Mouse (Mus musculus) spleen, adult 2 months (tissue): ENCODE measurements around the gene Speer4e. TPM values are rescaled to one million over a fixed set of nuclear protein-coding genes. Genes with fewer than 3 reads are reported as not detected.
"Not testable (repeated sequence)": the region's sequence is repeated elsewhere in the genome, so short reads cannot be mapped to it uniquely, and the experiment has no call there.

ENCODE experiments used
- DNase-seq, 2 experiments: peaks; one replicate each; pipeline versions ENCODE4 v3.0.0 to v3.0.0-alpha.2; 2012 to 2021; ENCODE audit warnings: low spot score in 2 of 2, low read depth in 1 of 2
- H3K27ac ChIP-seq: fragments of 200-500 bp; 2 replicates; pipeline ENCODE4 v1.5.1; 2012; ENCODE audit warnings: low read length, inconsistent platforms; ENCODE audit not compliant: insufficient read depth
- H3K27me3 ChIP-seq: fragments of 200-500 bp; 2 replicates; pipeline ENCODE4 v1.6.1; 2012; ENCODE audit warnings: mild to moderate bottlenecking, moderate library complexity, low read length, inconsistent platforms; ENCODE audit not compliant: control insufficient read depth, insufficient read depth
- H3K36me3 ChIP-seq: fragments of 200-500 bp; 2 replicates; pipeline ENCODE4 v1.6.1; 2012; ENCODE audit warnings: mild to moderate bottlenecking, low read length, inconsistent platforms; ENCODE audit not compliant: control insufficient read depth, insufficient read depth
- H3K4me1 ChIP-seq: fragments of 200-500 bp; 2 replicates; pipeline ENCODE4 v1.6.1; 2011; ENCODE audit warnings: inconsistent platforms; ENCODE audit not compliant: control insufficient read depth, insufficient read depth, insufficient read length
- H3K4me3 ChIP-seq: fragments of 200-500 bp; 2 replicates; pipeline ENCODE4 v1.5.1; 2011; ENCODE audit warnings: mild to moderate bottlenecking, inconsistent platforms; ENCODE audit not compliant: insufficient read depth, insufficient read length; ENCODE audit errors: extremely low read depth
- WGBS: fragments of 180-500 bp; shearing (Covaris S2); methylation state at CpG from one replicate; pipeline ENCODE4 v1.1.7; 2018; 5-methylcytosine and 5-hydroxymethylcytosine counted together
- polyA plus RNA-seq: library from polyadenylated mRNA; depleted of rRNA; stranded (reverse); fragments of >200 nt; gene quantifications from 2 replicates; pipeline ENCODE4 v1.2.3, GENCODE M21; 2012

Speer4e gene
- polyA plus RNA-seq, 1 experiment = not detected

DNA sequence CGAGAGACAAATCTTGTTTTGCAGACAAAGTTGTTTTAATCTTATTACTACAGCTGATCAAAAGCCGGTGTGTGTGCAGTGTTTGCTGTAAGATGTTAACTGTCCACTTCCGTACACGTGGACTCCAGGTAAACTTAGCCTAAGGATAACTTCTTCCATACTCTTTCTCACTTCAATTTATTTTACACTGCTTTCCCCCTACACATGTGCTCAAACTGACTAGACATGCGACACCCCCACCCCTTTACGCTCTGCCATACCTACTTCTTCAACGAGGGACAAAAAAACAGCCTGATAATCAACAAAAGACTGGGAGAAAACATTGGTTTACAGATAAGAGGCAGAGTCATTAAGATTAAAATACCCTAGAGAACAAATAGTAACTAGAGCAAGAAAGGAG, 13.6 kb upstream of the Speer4e start:
- WGBS = 68% methylated on average over 7 of the region's 7 CpGs
- H3K36me3 ChIP-seq = not testable (repeated sequence)

DNA sequence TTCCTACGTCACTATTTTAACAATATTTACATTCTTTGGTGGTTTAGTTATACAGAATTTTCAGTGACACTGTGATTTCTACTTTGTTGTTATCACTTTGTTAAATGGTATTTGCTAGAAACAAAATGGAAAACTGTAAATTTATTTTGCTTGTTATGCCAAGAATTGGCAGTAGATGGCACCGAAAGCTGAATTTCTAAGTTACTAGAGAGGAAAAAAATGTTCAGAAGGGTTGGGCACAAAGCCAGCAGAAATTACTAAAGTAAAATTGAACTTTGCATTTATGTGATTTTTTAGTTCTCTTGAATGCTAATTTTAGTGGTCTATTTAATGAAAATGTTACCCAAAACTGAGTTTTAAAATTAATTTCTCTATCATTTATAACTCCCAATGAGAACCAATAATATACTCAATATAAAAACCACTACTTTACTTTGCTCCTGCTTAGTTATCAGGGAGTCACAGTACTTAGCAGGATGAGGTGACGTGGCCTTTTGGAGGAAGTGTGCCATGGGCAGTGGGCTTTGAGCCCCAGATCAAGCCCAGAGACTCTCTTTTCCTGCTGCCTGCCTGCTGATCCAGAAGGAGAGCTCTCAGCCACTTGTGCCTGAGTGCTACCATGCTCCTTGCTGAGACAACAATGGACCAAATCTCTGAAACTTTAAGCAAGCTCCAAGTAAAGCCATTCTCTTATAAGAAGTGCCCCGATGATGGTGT, 9.4 kb upstream of the Speer4e start:
- WGBS = 56% methylated on average over 4 of the region's 4 CpGs
- not testable (repeated sequence) for H3K36me3 ChIP-seq, H3K4me3 ChIP-seq, H3K27me3 ChIP-seq, H3K27ac ChIP-seq, DNase-seq, H3K4me1 ChIP-seq

More for the DNA sequence above, 13.6 kb upstream of the Speer4e start:
- not testable (repeated sequence) for H3K27ac ChIP-seq, H3K27me3 ChIP-seq, H3K4me1 ChIP-seq, H3K4me3 ChIP-seq, DNase-seq

DNA sequence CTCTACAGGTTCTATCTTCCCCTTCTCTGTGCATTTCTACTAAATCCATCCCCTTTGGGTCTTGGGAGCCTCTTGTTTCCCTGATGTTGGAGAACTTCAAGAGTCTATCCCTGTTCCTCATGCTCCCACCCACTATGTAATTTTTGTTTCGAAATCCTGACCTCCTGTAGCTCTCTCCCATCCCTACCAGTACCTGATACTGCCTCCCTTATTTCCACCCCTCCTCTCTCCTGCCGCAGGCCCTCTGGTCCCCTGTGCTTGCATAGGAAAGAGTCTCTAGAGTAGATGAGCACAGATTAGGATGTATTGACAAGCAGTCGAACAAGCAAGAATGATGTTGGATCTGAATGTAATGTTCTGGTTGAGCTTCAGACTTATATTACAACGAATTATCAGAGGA, 7.3 kb upstream of the Speer4e start:
- DNase-seq, H3K4me3 ChIP-seq, H3K27me3 ChIP-seq, H3K4me1 ChIP-seq, H3K27ac ChIP-seq, H3K36me3 ChIP-seq: not testable (repeated sequence)
- WGBS = 63% methylated on average over 4 of the region's 4 CpGs

DNA sequence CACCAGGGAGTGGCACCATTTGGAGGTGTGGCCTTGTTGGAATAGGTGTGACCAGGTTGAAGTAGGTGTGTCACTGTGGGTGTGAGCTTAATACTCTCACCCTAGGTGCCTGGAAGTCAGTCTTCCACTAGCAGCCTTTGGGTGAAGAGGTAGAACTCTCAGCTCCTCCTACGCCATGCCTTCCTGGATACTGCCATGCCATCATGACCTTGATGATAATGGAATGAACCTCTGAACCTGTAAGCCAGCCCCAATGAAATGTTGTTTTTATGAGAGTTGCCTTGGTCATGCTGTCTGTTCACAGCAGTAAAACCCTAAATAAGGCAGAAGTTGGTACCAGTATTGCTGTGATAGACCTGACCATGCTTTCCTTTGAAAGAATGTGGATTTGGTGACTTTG, 2.8 kb upstream of the Speer4e start:
- not testable (repeated sequence) for DNase-seq, H3K36me3 ChIP-seq
- 90% methylated on average over 1 of the region's 1 CpGs for WGBS

DNA sequence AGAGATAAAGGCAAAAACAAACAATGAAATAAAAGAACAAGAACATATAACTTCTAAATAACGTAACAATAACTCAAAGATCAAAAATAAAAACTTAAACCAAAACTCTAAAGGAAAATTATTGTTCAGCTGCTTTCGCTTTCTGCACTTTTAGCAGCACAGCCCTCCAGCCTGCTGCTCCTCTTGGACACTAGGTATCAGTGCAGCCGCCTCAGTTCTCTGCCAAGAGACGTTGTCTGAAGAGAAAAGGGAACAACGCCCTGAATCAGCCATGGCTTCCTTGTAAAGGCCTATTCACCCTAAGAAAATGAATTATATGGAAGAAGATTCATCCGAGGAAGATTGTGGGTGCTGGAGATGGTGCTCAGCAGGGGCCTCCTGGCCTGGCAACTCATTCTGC, 4.5 kb downstream of the Speer4e start:
- DNase-seq, H3K4me3 ChIP-seq, H3K36me3 ChIP-seq, H3K4me1 ChIP-seq, H3K27me3 ChIP-seq, H3K27ac ChIP-seq: not testable (repeated sequence)
- WGBS = 63% methylated on average over 5 of the region's 6 CpGs

More for the DNA sequence above, 2.8 kb upstream of the Speer4e start:
- H3K27ac ChIP-seq, H3K27me3 ChIP-seq, H3K4me1 ChIP-seq, H3K4me3 ChIP-seq: not testable (repeated sequence)

DNA sequence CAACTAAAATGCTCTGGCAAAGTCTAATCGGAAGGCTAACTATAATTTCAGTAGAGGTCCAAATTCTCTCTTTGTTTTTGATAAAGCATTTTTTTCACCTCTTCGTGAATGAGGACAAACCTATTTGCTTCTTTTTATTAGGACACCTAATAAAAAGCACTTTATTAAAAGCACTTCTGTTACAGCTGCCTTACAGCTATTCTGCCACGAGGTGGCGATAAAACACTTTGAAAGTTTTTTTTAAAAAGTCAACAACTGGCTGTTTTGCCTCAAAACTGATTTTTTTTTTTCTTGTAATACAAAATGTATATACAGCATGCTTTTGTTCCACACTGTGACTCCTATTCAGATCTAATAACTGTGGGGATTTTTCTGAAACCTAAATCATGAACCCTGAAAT, 11.2 kb downstream of the Speer4e start:
- H3K27ac ChIP-seq, H3K27me3 ChIP-seq, H3K4me3 ChIP-seq, DNase-seq, H3K36me3 ChIP-seq, H3K4me1 ChIP-seq: not testable (repeated sequence)
- WGBS = 32% methylated on average over 4 of the region's 4 CpGs

DNA sequence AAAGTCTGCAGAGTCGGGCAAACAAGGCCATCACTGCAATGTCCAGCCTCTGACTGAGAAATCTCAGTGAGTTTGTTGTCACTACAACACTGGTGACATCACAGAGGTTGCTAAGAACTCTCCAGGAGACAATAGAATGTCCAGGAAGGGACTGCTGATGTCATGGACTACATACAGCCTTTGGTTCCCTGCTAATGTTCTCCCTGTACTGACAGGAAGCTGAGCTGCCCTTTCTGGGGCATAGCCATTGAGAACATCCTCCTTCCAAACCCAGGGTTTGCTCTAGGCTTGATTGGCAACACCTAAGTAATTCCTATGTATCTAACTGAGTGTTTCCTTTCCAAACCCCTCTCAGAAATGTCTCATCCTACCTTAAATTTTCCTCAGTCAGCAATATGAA, 23.4 kb downstream of the Speer4e start, which contains the start of gene Gm9758:
Gene Gm9758 (minus strand): TSS at position 101 of the 400 bp plus-strand sequence.
- H3K4me1 ChIP-seq = not testable (repeated sequence)
- 41% methylated on average over 1 of the region's 1 CpGs for WGBS

DNA sequence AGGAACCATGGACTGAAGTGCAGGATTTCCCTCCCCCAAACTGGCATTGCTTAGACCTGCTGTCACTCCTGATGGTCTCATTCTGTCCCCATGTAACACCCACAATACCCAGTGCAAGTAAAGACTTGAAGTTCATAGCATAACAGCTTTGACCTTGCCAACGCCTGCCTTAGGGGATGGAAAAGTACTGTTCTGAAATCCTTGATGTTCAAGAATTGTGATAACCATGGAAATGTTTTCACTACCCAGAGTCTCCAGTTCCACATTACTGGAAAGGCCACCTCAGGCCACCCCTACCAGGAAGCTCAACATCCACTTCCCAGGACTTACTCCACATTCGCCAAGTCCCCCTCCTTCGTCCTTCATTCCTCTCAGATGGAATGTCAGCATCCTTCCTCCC, 23.9 kb downstream of the Speer4e start:
- not testable (repeated sequence) for H3K4me1 ChIP-seq, H3K27ac ChIP-seq, H3K36me3 ChIP-seq, DNase-seq, H3K4me3 ChIP-seq, H3K27me3 ChIP-seq
- 75% methylated on average over 2 of the region's 3 CpGs for WGBS

More for the DNA sequence above, 23.4 kb downstream of the Speer4e start, which contains the start of gene Gm9758:
- not testable (repeated sequence) for H3K4me3 ChIP-seq, H3K27ac ChIP-seq, H3K27me3 ChIP-seq, DNase-seq, H3K36me3 ChIP-seq

DNA sequence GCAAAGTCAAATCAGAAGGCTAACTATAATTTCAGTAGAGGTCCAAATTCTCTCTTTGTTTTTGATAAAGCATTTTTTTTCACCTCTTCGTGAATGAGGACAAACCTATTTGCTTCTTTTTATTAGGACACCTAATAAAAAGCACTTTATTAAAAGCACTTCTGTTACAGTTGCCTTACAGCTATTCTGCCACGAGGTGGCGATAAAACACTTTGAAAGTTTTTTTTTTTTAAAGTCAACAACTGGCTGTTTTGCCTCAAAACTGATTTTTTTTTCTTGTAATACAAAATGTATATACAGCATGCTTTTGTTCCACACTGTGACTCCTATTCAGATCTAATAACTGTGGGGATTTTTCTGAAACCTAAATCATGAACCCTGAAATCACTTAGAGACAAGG, 34.7 kb downstream of the Speer4e start:
- DNase-seq, H3K4me3 ChIP-seq, H3K27ac ChIP-seq, H3K27me3 ChIP-seq, H3K36me3 ChIP-seq, H3K4me1 ChIP-seq: not testable (repeated sequence)
- 20% methylated on average over 3 of the region's 3 CpGs for WGBS
